Mouse (Mus musculus) megakaryocyte, embryonic 14.5 days (primary cell): ENCODE results near the gene Ago1. TPM values are rescaled to one million over a fixed set of nuclear protein-coding genes. Genes with fewer than 3 reads are reported as not detected.

ENCODE experiments used
- H3K27me3 ChIP-seq: replicated peaks from 2 replicates; pipeline ENCODE3; 2012; ENCODE audit warnings: inconsistent platforms
- H3K36me3 ChIP-seq: replicated peaks from 2 replicates; pipeline ENCODE3; 2012; ENCODE audit warnings: low read length, inconsistent platforms, mixed read lengths
- H3K4me1 ChIP-seq: 2 replicates; pipeline ENCODE4 v1.6.1; 2012; ENCODE audit warnings: inconsistent platforms
- H3K4me3 ChIP-seq: replicated peaks from 2 replicates; pipeline ENCODE3; 2012; ENCODE audit warnings: moderate library complexity, mild to moderate bottlenecking, inconsistent platforms
- H3K9me3 ChIP-seq: 2 replicates; pipeline ENCODE4 v1.6.1; 2012; ENCODE audit warnings: inconsistent platforms
- FLI1 ChIP-seq: IDR thresholded peaks from 2 replicates; pipeline ENCODE4 v1.6.1; 2012; ENCODE audit warnings: low read length, inconsistent platforms, mixed read lengths
- GATA1 ChIP-seq: IDR thresholded peaks from 3 replicates; pipeline ENCODE4 v1.6.1; 2012; ENCODE audit warnings: mixed read lengths, low read length, inconsistent platforms, borderline replicate concordance
- polyA plus RNA-seq: library from polyadenylated mRNA; stranded (reverse); fragments of >175 nt; gene quantifications from 2 replicates; pipeline ENCODE4 v1.2.3, GENCODE M21; 2012; ENCODE audit warnings: low replicate concordance; ENCODE audit not compliant: insufficient read depth

Ago1 gene
- 2.3 and 3.6 TPM in 2 replicates for polyA plus RNA-seq

- Histone ChIP-seq H3K27me3 (no peaks in the 10 kb centered on the region), H3K36me3 (peaks cover 3% of the 10 kb centered on the region), H3K9me3 (no peaks in the 10 kb centered on the region), H3K4me1 (peaks cover 54% of the 10 kb centered on the region), H3K4me3 (peak within 1 kb of the TSS; percentile 96)
- TF ChIP-seq GATA1 (no peak), FLI1 (no peak)
Measured at GRCm38 (mm10) chr4:126468285-126468901, at the start of gene Ago1. Gene Ago1 (minus strand): TSS chr4:126468583.

GRCm38 (mm10) chr4:126512308-126513066 lies 44.1 kb upstream of the Ago1 start:
- Histone ChIP-seq H3K4me1 (no peaks in the 10 kb centered on the region), H3K27me3 (peaks cover 7% of the 10 kb centered on the region), H3K36me3 (no peaks in the 10 kb centered on the region), H3K9me3 (no peaks in the 10 kb centered on the region), H3K4me3 (no peak overlapping the region)
- TF ChIP-seq FLI1 (no peak), GATA1 (no peak)

- H3K4me1 ChIP-seq = no peaks in the 10 kb centered on the region
- H3K9me3 ChIP-seq = no peaks in the 10 kb centered on the region
- H3K27me3 ChIP-seq = peaks cover 9% of the 10 kb centered on the region
- H3K4me3 ChIP-seq = no peak overlapping the region
- TF ChIP-seq GATA1 (no peak), FLI1 (no peak)
- no peaks in the 10 kb centered on the region for H3K36me3 ChIP-seq
Measured at GRCm38 (mm10) chr4:126511013-126511412, 42.6 kb upstream of the Ago1 start.

GRCm38 (mm10) chr4:126509072-126509471 lies 40.7 kb upstream of the Ago1 start:
- Histone ChIP-seq H3K27me3 (peaks cover 9% of the 10 kb centered on the region), H3K36me3 (no peaks in the 10 kb centered on the region), H3K4me3 (no peak overlapping the region), H3K9me3 (no peaks in the 10 kb centered on the region), H3K4me1 (no peaks in the 10 kb centered on the region; the same call in 1 of the 2 replicates)
- no peak for TF ChIP-seq GATA1
- no peak for TF ChIP-seq FLI1

DNA sequence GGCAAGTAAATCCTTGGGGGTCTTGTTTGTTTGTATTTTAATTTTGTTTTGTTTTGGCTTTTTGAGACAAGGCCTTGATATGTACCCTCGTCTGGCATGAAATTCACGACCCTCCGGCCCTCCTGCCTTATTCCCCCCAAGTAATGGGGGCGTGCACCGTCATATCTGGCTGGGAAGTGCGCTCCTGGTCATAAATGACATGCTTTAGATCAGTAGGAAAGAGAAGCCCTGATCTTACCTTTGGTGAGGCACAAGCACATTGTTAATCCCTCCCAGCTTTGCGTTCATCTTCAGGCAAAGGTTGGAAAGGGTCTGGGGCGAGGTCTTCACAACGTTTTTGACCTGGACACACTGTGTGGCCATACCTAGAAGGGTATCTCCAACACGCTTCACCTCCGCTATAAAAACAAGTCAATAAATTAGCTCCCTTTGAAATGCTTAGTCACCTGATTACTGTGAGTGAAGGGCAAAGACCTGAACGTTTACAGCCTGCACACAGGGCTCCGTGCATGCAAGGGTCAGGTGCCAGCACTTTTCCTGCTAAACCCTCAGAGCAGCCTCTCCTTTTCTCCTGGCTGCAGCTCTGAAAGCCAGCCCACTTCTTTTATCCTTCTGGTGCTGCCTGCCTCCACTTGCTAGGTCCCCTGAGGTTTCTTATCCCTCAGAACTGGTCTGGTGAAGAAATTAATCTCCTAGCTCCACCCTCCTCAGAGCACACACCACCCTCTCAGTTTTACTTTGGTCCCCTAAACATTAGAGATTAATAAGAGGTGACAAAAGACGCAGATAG lies 39.9 kb upstream of the Ago1 start:
- Histone ChIP-seq H3K9me3 (no peaks in the 10 kb centered on the region), H3K27me3 (peaks cover 11% of the 10 kb centered on the region)

DNA sequence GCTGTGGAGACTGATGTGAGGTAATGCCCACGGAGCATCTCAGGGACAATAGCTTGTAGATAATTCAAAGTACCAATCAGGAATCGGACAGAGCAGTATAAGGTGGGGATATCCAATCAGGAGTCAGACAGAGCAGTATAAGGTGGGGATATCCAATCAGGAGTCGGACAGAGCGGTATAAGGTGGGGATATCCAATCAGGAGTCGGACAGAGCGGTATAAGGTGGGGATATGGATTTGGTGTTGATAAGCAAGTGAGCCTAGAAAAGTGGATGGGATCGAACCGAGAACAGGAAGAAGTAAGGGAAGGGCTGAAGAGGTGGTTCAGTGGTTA lies 34.6 kb upstream of the Ago1 start:
- peaks cover 8% of the 10 kb centered on the region for H3K27me3 ChIP-seq
- no peaks in the 10 kb centered on the region for H3K36me3 ChIP-seq
- peaks cover 26% of the 10 kb centered on the region for H3K4me1 ChIP-seq
- no peaks in the 10 kb centered on the region for H3K9me3 ChIP-seq
- TF ChIP-seq GATA1 = no peak
- no peak for TF ChIP-seq FLI1
- no peak overlapping the region for H3K4me3 ChIP-seq

More for the DNA sequence above, 39.9 kb upstream of the Ago1 start:
- no peaks in the 10 kb centered on the region for H3K36me3 ChIP-seq
- H3K4me1 ChIP-seq = peaks cover 5% of the 10 kb centered on the region
- TF ChIP-seq FLI1 (no peak), GATA1 (no peak)
- H3K4me3 ChIP-seq = no peak overlapping the region

- Histone ChIP-seq H3K4me3 (no peak overlapping the region), H3K27me3 (peaks cover 8% of the 10 kb centered on the region), H3K9me3 (no peaks in the 10 kb centered on the region), H3K36me3 (no peaks in the 10 kb centered on the region), H3K4me1 (peaks cover 26% of the 10 kb centered on the region)
- TF ChIP-seq FLI1 (no peak), GATA1 (no peak)
Measured at GRCm38 (mm10) chr4:126502141-126502976, 34.0 kb upstream of the Ago1 start.

DNA sequence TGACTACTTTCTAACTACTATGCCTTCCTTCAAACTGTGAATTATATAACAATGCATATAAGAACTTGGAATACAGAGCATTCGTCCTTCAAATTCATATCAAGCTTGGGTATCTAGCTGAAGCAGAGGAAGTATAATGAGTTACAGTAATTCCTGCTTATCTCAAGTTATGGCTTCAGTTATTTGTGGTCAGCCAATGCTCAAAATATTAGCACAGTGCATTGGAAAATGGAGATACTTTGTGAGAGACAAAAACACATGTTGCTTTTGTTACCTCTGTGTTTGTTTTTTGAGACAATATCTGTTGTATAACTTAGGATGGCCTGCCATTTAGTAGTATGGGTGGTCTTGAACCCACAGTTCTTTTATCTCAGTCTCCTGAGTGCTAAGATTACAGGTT lies 30.2 kb upstream of the Ago1 start:
- Histone ChIP-seq H3K27me3 (peaks cover 3% of the 10 kb centered on the region), H3K9me3 (no peaks in the 10 kb centered on the region), H3K4me1 (peaks cover 22% of the 10 kb centered on the region), H3K36me3 (no peaks in the 10 kb centered on the region), H3K4me3 (no peak overlapping the region)
- no peak for TF ChIP-seq FLI1
- no peak for TF ChIP-seq GATA1

DNA sequence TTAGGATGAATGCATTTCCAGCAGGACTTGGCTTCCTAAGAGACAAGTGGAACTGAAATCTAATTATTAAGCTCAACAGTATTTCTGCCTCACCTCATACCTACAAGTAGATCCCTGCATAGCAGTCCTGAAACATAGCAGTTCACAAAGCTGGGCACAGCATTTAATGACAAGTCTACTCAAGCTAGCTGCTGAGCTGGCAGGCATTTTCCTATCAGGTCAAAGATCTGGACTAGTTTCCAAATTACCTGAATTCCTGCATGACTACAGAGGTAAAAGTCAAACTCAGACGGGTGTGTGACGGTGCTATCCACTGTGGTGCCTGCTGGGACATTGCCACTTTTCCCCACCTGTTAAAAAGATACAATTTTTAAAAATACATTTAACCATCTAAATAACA lies 28.6 kb upstream of the Ago1 start:
- H3K9me3 ChIP-seq = no peaks in the 10 kb centered on the region
- peaks cover 8% of the 10 kb centered on the region for H3K4me1 ChIP-seq
- H3K4me3 ChIP-seq = no peak overlapping the region
- peaks cover 1% of the 10 kb centered on the region for H3K27me3 ChIP-seq
- H3K36me3 ChIP-seq = no peaks in the 10 kb centered on the region
- TF ChIP-seq GATA1 (no peak), FLI1 (no peak)
